Mouse (Mus musculus): ENCODE measurements around the gene Tmem211.

- TF ChIP-seq CTCF (IDR thresholded peaks at IDR 0.05) = peak; percentile 11
- TF ChIP-seq EP300 (IDR thresholded peaks at IDR 0.05) = no peak
These were observed 6.1 kb upstream of the Tmem211 start for GRCm38 (mm10) chr5:113220383-113221146.
